Mouse (Mus musculus) spleen, postnatal 4 days (tissue): ENCODE measurements around the gene 5530401A14Rik.

Experiments
- DNase-seq, 2 experiments: peaks; one replicate each; pipeline ENCODE4 v3.0.0; 2022; ENCODE audit warnings: low spot score in 2 of 2

The 5530401A14Rik gene

GRCm38 (mm10) chr11:81937516-81937915 lies 77.0 kb downstream of the 5530401A14Rik start:
- no peak for DNase-seq

DNA sequence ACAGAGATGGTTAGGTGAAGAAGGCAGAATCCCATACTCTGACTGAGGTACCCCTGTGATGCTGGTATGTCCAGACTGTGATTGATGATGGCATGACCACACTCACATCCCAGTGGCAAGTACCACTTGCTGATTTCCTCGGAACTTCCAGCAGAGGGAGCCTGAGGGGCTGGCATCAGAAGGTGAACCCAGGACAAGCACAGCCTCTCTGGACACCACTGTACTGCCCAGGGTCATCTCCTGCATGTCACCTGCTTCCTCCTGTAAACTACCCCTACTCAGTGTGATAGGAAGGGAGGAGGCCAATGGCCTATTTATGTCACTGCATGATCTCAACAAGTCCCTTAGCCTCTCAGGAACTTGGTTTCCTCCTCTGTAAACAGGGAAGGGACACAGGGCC lies 80.5 kb downstream of the 5530401A14Rik start:
- DNase-seq = no peak

DNA sequence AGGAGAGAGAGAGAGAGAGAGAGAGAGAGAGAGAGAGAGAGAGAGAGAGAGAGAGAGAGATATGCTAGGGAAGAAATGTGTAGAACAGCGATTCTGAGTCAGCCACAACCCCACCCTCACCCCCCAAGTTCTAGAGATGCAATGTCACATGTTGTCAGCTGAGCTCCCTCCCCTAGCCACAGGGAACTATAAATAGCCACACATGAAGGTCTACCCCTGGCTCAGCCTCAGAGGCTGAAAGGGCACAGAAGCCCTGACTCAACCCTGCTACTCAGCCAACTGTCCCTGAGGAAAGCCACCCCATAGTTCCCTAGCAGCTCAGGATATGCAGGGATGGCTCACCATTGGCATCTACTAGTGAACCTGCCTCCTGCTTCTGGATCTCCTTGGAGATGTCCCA lies 81.7 kb downstream of the 5530401A14Rik start:
- DNase-seq = no peak
